Mouse (Mus musculus): ENCODE measurements at regions not wholly inside any gene's neighbourhood (a gene's known extent, or its start where the extent isn't known, plus 50 kb on each side); places are given as distances from the start of the nearest gene placed in this dataset.

DNA sequence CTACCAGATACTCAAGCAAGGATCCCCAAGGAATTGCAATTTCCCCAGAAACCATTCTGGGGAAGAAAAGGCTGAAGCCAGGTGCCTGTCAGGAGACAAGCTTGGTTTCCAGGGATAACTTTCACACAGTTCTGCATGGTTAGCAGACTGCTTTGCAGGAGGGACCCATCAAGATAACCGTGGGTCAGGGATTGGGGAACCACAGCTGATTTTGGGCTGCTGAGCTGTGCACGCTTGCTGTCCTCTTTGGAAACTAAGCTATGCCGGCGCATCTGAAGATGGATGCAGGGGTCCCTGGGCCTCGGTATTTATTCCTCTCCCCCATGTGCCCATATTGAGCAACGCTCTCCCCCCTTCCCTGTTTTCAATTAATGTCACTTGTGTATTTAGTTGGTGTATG is 151.1 kb downstream of the Qrsl1 start:
- H3K27me3 ChIP-seq (replicated peaks): no peaks in the 10 kb centered on the region
- peaks cover 30 to 61% of the 10 kb centered on the region in 2 experiments for H3K4me1 ChIP-seq (ENCODE audit: control insufficient read depth in 1 of 2, insufficient read depth in 2 of 2)
- no peak for DNase-seq (ENCODE audit: extremely low read depth)
- H3K27ac ChIP-seq (ENCODE audit: insufficient read depth, low read depth): peak overlapping the region; percentile 81
- peak overlapping the region; percentile 63 for H3K4me2 ChIP-seq (ENCODE audit: insufficient read depth, low read depth, poor library complexity, severe bottlenecking)
- peak overlapping the region; percentile 64 for H3K9ac ChIP-seq (ENCODE audit: insufficient read depth, low read depth)
- in situ Hi-C loops (cut with MboI; ENCODE audit: low pct_ligation_motif_present, low pct_unique_long_range_greater_than_20kb, low sequenced_read_pairs) (no loop called here), dilution Hi-C loops (cut with MboI; ENCODE audit: extremely low pct_ligation_motif_present, extremely low pct_unique_long_range_greater_than_20kb, low sequenced_read_pairs) (no loop called here)
- TF ChIP-seq SIN3A (IDR thresholded peaks at IDR 0.05; ENCODE audit: low read length): no peak
- no peak for TF ChIP-seq POLR2A (IDR thresholded peaks at IDR 0.05; ENCODE audit: low read depth, low read length)
- TF ChIP-seq CHD2 (IDR thresholded peaks at IDR 0.05; ENCODE audit: low read length): no peak
- TF ChIP-seq HCFC1 (IDR thresholded peaks at IDR 0.05; ENCODE audit: low read depth, low read length): no peak
- no peak for TF ChIP-seq USF1 (IDR thresholded peaks at IDR 0.05; ENCODE audit: low read depth, low read length)
- no peak for TF ChIP-seq ZKSCAN1 (IDR thresholded peaks at IDR 0.05; ENCODE audit: borderline replicate concordance, low read depth, low read length)
- TF ChIP-seq JUN (IDR thresholded peaks at IDR 0.05; ENCODE audit: insufficient read depth, low read depth, low read length): no peak
- TF ChIP-seq TBP (conservative IDR thresholded peaks at IDR 0.05; ENCODE audit: low read depth, low read length): no peak
- no peak for TF ChIP-seq ETS1 (conservative IDR thresholded peaks at IDR 0.05; ENCODE audit: low read depth, low read length)
- H3K36me3 ChIP-seq (replicated peaks in 1 of 2; ENCODE audit: control insufficient read depth in 1 of 2, insufficient read depth in 1 of 2, low read length in 1 of 2): peaks cover 0 to 33% of the 10 kb centered on the region in 2 experiments
- H3K79me2 ChIP-seq (replicated peaks; ENCODE audit: control insufficient read depth, extremely low read depth, insufficient read depth, poor library complexity, severe bottlenecking): peaks cover 16% of the 10 kb centered on the region; the same call in 1 of the 2 replicates
- peak overlapping the region in 1 of 3 experiments; percentile 34 for H3K4me3 ChIP-seq (replicated peaks in 1 of 3; ENCODE audit: low read depth in 2 of 3, low read length in 2 of 3, poor library complexity in 1 of 3)
- peaks cover 8% of the 10 kb centered on the region for H3K9me3 ChIP-seq (replicated peaks; ENCODE audit: low read length)

DNA sequence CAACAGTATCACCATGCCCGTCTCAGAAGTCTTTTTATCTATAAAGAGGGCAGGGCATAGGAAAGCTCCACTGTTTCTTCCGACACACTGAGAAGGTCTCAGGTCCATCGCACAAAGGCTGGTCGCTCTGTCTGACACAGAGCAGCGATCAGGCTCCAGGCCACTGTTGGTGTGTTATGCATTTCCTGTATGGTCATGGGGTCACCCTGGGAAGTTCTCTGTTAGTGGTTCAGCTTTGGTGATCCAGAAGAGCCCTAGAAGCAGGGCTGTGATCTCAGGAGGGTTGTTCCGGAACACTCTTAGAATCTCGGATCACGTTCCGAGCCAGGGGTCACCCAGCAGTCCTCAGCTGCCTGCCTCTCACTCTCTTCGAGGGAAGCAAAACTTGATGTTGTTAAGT is 150.7 kb downstream of the Qrsl1 start:
- no peak for TF ChIP-seq USF2 (conservative IDR thresholded peaks at IDR 0.05; ENCODE audit: low read depth, low read length)
- TF ChIP-seq POLR2A (IDR thresholded peaks at IDR 0.05; ENCODE audit: low read depth, low read length): peak; percentile 48; the same call in 1 of the 2 replicates
- no peak for TF ChIP-seq CTCF (conservative IDR thresholded peaks at IDR 0.05 in 1 of 2, IDR thresholded peaks at IDR 0.05 in 1 of 2; ENCODE audit: low read depth in 2 of 2, low read length in 2 of 2)
- peak; percentile 45; the same call in 1 of the 2 replicates for TF ChIP-seq MAX (IDR thresholded peaks at IDR 0.05; ENCODE audit: low read length)
- TF ChIP-seq RAD21 (IDR thresholded peaks at IDR 0.05; ENCODE audit: low read depth, low read length): no peak
- TF ChIP-seq MEF2A (IDR thresholded peaks at IDR 0.05; ENCODE audit: borderline replicate concordance, low read depth, low read length): peak; percentile 59; the same call in 1 of the 2 replicates
- TF ChIP-seq GABPA (IDR thresholded peaks at IDR 0.05; ENCODE audit: insufficient replicate concordance, low read depth, low read length): no peak
- TF ChIP-seq CHD2 (IDR thresholded peaks at IDR 0.05; ENCODE audit: low read length): peak; percentile 32; the same call in 1 of the 2 replicates
- no peak; the same call in 1 of the 2 replicates for TF ChIP-seq NELFE (IDR thresholded peaks at IDR 0.05; ENCODE audit: low read depth, low read length)
- TF ChIP-seq TBP (conservative IDR thresholded peaks at IDR 0.05; ENCODE audit: low read depth, low read length): no peak
- TF ChIP-seq MXI1 (IDR thresholded peaks at IDR 0.05; ENCODE audit: low read depth, low read length): peak; percentile 34; the same call in 1 of the 2 replicates
- TF ChIP-seq ZKSCAN1 (IDR thresholded peaks at IDR 0.05; ENCODE audit: borderline replicate concordance, low read depth, low read length): no peak
- TF ChIP-seq MAZ (IDR thresholded peaks at IDR 0.05; ENCODE audit: low read depth, low read length): no peak
- TF ChIP-seq ZC3H11A (IDR thresholded peaks at IDR 0.05; ENCODE audit: low read depth, low read length): no peak
- peak; percentile 20; the same call in 1 of the 2 replicates for TF ChIP-seq HCFC1 (IDR thresholded peaks at IDR 0.05; ENCODE audit: low read depth, low read length)
- TF ChIP-seq SIN3A (IDR thresholded peaks at IDR 0.05; ENCODE audit: low read length): peak; percentile 80
- peak; percentile 12; the same call in 1 of the 2 replicates for TF ChIP-seq IRF4 (IDR thresholded peaks at IDR 0.05; ENCODE audit: low read depth, low read length)
- peak; percentile 65 for TF ChIP-seq ETS1 (conservative IDR thresholded peaks at IDR 0.05; ENCODE audit: low read depth, low read length)
- TF ChIP-seq PAX5 (IDR thresholded peaks at IDR 0.05; ENCODE audit: low read length): no peak
- peak; percentile 4; the same call in 1 of the 2 replicates for TF ChIP-seq EP300 (IDR thresholded peaks at IDR 0.05; ENCODE audit: low read length)
- peak; percentile 89; the same call in 1 of the 2 replicates for TF ChIP-seq CHD1 (IDR thresholded peaks at IDR 0.05; ENCODE audit: low read depth, low read length)
- TF ChIP-seq POLR2AphosphoS2 (IDR thresholded peaks at IDR 0.05; ENCODE audit: low read depth, low read length): 0 out of 2 replicates have a peak, but pooled peaks have one; percentile 66
- TF ChIP-seq SMC3 (IDR thresholded peaks at IDR 0.05; ENCODE audit: low read depth, low read length): no peak
- no peak for TF ChIP-seq ZNF384 (IDR thresholded peaks at IDR 0.05; ENCODE audit: low read depth, low read length)
- no peak for TF ChIP-seq KAT2A (IDR thresholded peaks at IDR 0.05; ENCODE audit: insufficient replicate concordance, low read length)
- TF ChIP-seq ELF1 (IDR thresholded peaks at IDR 0.05; ENCODE audit: low read depth, low read length): peak; percentile 67
- TF ChIP-seq E2F4 (IDR thresholded peaks at IDR 0.05; ENCODE audit: insufficient replicate concordance, low read depth, low read length): no peak
- TF ChIP-seq TCF12 (IDR thresholded peaks at IDR 0.05; ENCODE audit: low read depth, low read length): peak; percentile 41; the same call in 1 of the 2 replicates
- peak; percentile 94 for TF ChIP-seq BHLHE40 (IDR thresholded peaks at IDR 0.05; ENCODE audit: low read depth, low read length)
- H3K4me3 ChIP-seq (replicated peaks in 1 of 3; ENCODE audit: low read depth in 2 of 3, low read length in 2 of 3, poor library complexity in 1 of 3): peak overlapping the region in 1 of 3 experiments; percentile 34
- H3K27me3 ChIP-seq (replicated peaks): no peaks in the 10 kb centered on the region
- H3K9me3 ChIP-seq (replicated peaks; ENCODE audit: low read length): peaks cover 8% of the 10 kb centered on the region
- in situ Hi-C loops (cut with MboI; ENCODE audit: low pct_ligation_motif_present, low pct_unique_long_range_greater_than_20kb, low sequenced_read_pairs): no loop called here
- H3K9ac ChIP-seq (ENCODE audit: insufficient read depth, low read depth): peak overlapping the region; percentile 64
- H3K36me3 ChIP-seq (replicated peaks in 1 of 2; ENCODE audit: control insufficient read depth in 1 of 2, insufficient read depth in 1 of 2, low read length in 1 of 2): peaks cover 0 to 37% of the 10 kb centered on the region in 2 experiments
- DNase-seq (ENCODE audit: extremely low read depth): peak; percentile 51
- peaks cover 28 to 61% of the 10 kb centered on the region in 2 experiments for H3K4me1 ChIP-seq (ENCODE audit: control insufficient read depth in 1 of 2, insufficient read depth in 2 of 2)
- dilution Hi-C loops (cut with MboI; ENCODE audit: extremely low pct_ligation_motif_present, extremely low pct_unique_long_range_greater_than_20kb, low sequenced_read_pairs): no loop called here
- peak overlapping the region; percentile 63 for H3K4me2 ChIP-seq (ENCODE audit: insufficient read depth, low read depth, poor library complexity, severe bottlenecking)
- peak overlapping the region; percentile 81 for H3K27ac ChIP-seq (ENCODE audit: insufficient read depth, low read depth)
- peaks cover 16% of the 10 kb centered on the region; the same call in 1 of the 2 replicates for H3K79me2 ChIP-seq (replicated peaks; ENCODE audit: control insufficient read depth, extremely low read depth, insufficient read depth, poor library complexity, severe bottlenecking)
